Mouse (Mus musculus): Measurements from ENCODE around the gene Afg3l1.
"Not testable (repeated sequence)": the region's sequence is repeated elsewhere in the genome, so short reads cannot be mapped to it uniquely, and the experiment has no call there.

The Afg3l1 gene

DNA sequence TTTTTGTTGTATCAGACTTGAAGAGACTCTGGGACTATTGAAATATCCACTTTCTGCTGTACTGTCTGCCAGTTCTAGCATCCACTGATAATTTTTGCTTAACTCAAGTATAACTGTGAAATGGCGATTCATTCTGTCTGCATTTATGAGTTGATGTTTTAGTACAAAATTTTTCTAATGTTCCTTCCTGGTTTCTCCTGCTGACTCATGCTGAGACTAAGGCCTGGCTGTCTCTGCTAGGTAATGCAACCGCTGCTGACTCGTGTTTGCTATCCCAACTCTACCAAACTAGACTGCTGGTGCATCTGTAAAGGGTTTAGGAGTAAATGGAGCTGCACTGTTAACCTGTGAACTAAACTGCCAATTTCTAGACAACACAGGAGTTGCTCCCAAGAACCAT, 10.2 kb upstream of the Afg3l1 start:
- no peak for DNase-seq (ENCODE audit: low spot score in 2 of 2)

DNA sequence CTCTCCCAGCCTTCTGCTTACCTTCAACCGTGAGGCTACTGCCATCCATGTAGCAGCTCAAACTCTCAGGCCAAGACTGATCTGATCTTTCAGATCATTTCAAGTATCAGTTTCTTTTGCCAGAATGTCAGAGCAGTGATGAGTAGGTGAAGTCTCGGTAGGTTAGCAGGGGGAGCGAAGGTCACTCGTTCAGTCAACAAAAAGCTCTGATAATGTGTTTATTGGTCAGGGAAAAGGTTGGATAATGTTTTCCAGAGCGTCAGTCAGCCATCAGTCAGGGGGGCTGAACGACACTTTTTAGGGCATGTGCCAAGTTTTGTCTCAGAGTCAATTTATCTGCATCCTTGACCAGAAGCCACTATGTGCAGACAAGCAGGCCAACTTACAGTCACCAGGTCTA, 4.7 kb upstream of the Afg3l1 start:
- not testable (repeated sequence) for DNase-seq (ENCODE audit: low spot score in 2 of 2)

DNA sequence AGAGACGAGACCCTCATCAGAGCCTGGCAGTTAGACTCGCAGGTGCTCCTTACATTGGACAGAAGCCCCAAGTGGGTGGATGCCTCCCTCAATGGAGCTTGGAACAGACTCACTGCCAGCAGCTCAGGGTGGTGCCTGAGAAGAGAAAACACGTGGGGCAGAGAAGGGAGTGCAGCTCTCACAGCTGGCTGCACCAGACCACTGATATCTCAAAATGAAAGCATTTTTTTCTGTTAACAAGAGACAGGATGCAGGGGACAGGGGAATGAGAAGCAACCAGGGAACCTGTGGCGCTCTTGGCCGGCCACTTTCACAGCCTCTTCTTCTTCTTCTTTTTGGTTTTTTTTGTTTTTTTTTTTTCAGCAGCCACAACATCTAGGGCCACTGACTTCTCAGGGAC, 3.2 kb upstream of the Afg3l1 start:
- not testable (repeated sequence) for DNase-seq (ENCODE audit: low spot score in 2 of 2)

DNA sequence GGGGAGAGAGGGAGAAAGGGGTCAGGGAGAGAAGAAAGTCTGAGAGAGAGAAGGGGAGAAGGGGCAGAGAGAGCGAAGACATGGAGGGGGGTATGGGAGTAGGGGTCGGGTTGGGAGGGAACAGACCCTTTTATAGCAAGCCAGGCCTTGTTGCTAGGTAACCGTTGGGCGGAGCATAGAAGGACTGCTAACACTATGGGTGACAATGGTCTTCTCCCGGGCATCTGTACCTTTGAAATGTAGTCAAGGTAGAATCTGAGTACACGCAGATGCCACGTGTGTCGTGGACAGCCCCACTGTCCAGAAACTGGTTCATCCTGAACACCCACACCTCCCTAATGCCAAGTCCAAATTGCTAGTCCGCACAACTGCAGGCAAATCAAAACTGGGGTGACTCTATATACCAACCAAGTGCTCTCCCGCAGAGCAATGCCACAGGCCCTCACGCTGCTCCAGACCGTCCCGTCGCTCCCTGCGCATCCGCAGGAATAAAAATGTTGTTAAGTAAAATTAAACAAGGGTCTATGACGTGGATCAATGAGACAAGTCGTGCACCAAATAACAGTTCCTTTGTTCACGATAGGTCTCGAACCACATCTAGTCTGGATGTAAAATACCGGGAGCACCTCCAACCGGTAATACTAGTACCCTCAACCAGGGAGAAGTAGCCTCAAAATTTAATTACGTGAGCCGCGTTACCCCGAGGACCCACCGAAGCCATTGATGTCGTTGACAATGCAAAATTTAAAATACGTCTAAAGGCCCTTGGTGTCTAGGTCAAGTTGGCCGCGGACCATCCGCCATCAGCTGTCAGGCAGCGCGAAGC, 579 bp upstream of the Afg3l1 start:
- DNase-seq (ENCODE audit: low spot score in 2 of 2): peak; percentile 20 to 31

DNA sequence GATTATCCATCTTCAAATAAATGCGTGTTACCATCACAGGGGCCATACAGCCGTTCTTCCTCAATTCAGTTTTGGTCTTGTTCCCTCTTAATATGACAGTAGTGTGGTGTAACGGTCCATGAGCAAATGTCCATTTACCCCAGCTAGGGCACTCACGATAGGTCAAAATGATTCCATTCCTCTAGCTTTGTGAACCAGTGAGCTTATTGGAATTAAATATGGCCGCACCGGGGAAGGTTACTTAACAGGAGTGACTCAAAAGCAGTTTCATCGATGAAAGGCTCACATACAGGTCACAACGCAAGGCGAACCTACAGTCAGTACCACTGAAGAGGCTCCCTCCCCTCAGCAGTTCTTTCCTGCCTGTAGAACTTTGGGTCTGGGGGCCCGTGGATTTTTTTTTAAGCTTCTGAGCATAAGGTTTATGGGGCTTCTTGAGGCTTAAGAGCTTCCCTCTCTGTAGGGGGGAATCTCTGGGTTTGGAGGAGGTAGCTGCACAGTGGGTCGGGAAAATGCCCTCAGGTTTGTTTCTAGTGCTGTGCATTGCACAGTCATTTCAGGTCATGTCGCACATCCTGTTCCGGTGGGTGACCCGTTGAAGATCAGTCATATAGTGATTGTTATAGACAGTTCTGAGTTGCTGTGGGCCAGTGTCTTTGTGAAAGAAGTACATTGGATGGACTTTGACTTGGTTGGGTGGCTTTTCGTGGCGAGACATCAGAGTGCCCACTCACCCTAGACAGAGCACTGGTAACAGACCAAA, 934 bp downstream of the Afg3l1 start:
- DNase-seq (ENCODE audit: low spot score in 2 of 2): peak in 1 of 2 experiments; percentile 27

DNA sequence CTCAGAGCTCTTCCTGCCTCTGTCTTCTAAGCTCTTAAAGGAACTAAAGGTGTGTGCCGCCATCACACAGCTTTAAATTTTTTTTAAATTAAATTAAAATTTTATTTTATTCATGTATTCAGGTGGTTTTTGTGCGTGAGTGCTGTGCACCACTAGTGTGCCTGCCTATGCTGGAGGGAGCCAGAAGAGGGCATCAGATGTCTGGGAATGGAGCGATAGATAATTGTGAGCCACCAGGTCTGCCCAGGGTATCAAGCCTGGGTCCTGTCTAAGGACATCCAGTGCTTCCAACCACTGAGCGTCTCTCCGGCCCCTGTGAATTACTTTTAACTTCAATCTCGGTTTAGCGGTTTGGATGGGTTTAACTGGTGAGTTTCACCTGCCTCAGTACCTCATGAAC, 4.9 kb downstream of the Afg3l1 start:
- no peak for DNase-seq (ENCODE audit: low spot score in 2 of 2)

DNA sequence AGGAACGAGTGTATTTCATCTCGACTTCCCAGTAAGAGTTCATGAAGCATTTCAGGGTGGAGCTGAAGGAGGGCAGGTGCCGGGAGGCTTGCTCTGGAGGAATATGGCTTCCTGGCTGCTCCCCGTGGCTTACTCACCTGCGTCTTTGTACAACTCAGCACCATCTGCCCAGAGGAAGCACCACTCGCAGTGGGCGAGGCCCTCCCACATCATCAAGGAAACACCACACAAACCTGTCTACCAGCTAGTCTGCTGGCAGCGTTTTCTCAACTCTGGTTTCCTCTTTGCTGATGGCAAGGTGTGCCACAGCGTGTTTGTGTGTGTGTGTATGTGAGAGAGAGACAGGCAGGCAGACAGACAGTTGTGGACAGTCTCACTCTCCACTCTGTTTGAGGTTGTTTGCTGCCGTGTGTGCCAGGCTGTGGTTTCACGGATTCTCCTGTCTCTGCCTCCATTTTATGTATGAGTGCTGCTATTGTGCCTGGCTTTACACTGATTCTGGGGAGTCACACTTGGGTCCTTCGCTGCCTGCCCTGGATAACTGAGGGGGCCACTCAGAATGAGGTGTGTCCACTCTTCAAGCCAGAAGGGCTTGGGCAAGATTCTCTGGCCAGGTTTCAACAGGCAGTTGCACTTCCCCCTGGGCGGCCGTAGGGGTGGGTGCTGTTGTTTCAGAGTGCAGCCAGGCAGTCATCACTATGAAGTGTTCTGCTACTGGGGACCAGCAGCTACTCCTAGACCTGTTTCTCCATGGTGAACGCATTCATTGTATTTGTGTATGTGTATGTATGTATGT, 13.8 kb downstream of the Afg3l1 start:
- DNase-seq (ENCODE audit: low spot score in 2 of 2): no peak

DNA sequence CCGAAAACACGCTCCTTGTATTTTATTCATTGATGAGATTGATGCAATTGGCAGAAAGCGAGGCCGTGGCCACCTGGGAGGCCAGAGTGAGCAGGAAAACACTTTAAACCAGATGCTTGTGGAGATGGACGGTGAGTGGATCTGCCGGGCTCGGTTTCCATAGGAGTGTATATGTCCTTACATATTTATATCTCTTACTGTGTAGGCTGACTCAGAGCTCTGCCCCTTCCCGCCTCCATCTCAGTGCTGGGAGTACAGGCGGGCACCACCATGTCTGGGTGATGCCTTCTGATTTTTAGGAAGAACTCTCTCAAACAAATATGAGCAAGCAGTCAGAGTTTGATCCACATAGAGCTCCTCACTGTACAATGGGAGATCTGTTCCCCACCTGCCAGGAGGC, 15.2 kb downstream of the Afg3l1 start:
- DNase-seq (ENCODE audit: low spot score in 2 of 2): no peak

DNA sequence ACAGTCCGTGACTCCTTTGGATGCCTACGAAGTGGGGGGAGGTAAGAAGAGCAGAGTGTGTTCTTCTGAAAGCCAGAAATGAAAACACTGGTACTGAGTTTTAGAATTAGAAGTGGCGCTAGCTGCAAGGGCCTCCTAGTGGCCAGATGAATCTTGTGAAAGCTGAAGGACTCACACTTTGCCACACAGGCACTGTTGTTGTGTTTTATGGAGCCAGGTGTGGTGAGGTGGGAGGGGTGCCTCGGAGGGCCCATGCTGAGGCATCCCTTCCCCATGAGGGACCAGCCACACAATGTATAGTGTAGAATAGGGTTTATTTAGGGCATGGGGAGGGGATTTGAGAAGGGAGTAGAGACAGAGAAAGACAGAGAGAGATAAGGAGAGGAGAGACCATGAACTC, 20.0 kb downstream of the Afg3l1 start:
- no peak for DNase-seq (ENCODE audit: low spot score in 2 of 2)

DNA sequence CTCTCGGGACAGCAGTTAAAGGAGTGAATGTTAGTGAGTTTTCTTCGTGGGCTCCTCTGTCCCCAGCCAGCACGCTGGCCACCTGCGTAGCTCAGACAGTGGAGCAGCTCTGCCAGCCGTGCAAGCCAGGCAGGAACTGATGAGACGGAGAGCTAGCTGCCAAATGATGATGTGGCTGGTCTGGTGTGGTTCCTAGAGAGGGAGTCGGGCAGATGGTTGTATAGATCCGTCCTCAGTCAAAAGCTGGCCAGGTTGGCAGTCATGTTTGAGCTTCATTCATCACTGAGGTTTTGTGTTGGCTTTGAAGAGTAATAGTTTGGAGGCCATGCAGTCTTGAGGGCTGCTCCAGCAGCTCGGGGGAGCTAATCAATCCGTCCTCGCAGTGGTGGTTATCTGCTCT, 21.3 kb downstream of the Afg3l1 start:
- DNase-seq (ENCODE audit: low spot score in 2 of 2): no peak

DNA sequence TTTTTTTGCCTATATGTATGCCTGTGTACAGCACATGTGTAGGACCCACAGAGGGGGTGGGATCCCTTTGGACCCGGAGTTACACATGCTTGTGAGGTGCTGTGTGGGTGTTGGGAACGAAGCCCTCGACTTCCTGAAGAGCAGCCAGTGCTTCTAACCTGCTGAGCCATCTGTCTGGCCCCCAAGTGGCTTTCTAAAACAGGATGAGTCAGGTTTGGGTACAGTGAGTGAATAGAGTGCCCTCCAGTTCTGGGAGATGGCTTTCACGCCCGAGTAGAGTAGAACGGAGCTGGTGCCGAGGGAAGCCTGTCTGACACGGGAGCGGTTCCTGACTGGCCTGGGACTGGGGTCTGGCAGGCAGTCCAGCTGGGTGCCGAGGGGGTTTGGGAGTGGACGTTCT, 21.9 kb downstream of the Afg3l1 start:
- DNase-seq (ENCODE audit: low spot score in 2 of 2): no peak

DNA sequence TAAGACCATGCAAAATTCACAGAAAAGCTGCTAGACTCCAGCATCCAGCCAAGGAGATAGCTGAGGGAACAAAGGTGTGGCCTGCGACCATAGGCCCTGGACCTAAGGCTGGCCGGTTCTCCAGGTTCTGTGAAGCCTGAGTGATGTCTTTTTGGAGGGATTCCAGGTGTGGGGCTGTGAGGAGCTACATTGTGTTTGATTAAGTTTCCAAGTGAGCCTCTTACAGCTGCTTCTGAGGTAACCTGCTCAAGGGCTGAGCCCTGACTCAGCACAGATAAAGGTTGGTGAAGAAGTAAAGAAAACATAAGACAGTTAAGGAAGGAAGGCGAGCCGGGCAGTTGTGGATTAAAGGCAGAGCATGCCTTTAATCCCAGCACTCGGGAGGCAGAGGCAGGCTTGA, 24.5 kb downstream of the Afg3l1 start:
- no peak for DNase-seq (ENCODE audit: low spot score in 2 of 2)

DNA sequence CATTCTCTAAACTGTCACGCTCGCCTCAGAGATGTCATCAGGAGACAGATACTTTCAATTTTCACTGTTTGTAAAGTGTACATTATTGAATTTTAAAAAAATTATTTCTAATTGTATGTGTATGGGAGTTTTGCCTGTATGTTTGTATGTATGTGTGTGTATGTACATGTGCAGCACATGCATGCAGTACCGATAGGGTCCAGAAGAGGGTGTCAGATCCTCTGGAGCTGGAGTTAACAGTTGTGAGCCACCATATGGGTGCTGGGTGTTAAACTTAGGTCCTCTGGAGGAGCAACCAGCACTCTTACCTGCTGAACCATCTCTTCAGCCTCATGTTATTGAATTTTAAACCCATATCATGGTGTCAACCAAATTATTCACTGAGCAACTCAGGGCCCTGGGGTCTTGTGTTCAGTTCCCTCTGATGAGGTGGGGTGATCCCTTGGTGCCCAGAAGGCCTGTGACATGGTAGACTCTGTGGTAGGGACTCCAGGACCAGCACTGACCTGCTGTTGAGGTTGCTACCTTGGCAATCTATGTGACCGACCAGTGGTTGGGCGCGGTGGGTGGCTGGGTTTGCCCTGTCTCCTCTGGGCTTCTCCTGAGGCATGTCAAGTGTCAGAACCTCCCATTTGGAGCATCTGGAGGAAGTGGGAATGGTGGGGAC, 26.2 kb downstream of the Afg3l1 start:
- DNase-seq (ENCODE audit: low spot score in 2 of 2): peak in 1 of 2 experiments; percentile 38

DNA sequence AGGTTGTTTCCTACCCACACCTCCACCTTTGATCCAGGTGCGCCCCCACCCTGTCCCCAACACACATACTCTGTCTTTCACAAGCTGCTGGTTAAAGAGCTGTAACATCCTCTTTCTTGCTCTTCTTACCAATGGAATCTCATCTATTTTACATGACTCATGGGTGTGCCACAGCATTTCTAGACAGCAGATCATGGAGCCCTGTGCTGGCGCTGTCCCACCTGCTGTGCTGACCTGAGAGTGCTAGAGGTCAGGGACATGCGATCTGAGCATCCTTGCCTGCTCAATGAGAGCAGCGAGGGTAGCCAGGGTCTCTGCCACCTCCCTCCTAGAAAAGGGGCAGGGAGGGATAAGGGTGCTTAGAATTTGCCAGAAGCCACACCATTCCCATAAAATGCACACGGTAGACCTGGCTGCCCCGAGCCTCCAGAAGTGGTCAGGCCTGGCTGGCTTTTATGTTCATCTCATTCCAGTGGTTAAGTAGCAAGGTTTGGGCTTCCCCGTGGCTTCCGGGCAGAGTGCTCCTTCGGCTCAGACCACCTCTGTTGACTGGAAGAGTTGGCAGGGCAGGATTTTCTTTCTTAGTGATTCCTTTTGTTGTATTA, 27.0 kb downstream of the Afg3l1 start:
- no peak for DNase-seq (ENCODE audit: low spot score in 2 of 2)

DNA sequence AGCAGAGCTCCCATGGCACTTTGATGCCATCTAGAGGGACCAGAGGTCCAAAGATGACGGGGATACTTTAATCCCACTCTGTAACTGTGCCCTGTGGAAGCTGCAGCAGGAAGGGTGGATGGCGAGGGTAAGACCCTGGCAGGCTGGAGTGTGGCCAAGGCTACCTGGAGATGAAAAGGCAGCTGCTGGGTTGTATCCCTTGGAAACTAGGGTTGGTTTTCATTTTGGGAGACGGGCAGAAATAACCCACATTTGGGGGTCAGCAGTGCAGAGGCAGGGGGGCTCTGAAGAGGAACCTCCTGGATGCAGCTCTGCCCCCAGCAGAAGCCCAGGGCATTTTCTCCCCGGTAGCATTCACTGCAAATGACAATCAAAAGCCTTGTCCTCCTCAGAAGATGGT, 27.6 kb downstream of the Afg3l1 start:
- DNase-seq (ENCODE audit: low spot score in 2 of 2): no peak

DNA sequence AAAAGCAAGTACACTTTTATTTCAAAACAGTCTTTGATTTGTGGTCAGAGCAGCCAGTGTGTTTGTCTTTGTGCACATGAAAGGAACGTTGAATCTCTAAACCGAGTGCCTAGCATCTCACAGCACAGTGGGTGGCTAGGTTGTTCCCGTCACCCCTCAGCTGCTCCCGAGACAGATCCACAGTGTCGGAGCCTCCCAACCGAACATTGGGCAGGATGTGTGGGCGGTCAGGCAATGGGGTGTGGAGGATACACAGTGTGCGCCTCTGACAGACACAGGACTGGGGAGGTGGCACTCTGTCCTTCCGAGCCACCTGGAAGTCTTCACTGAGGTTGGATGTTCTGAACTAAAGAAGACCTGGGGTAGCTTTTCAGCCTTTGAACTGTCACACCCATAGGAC, 28.0 kb downstream of the Afg3l1 start:
- no peak for DNase-seq (ENCODE audit: low spot score in 2 of 2)

DNA sequence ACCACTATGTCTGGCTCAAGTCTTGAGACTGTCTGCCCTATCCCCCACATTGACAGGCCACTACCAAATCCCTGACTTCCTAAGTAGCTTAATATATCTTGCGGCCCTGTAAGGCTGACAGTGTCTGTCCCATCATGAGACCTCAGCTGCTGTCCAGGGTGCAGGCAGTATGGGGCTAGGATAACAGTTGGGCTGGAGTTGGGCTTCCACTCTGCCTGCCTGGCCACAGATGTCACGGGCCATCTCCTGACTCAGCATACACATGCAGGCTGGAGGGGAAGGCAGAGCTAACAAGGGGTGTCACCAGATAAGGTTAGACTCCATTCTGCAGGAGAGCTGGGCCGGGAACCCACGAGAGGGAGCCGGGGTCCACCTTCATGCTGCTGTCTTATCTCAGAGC, 29.4 kb downstream of the Afg3l1 start:
- no peak for DNase-seq (ENCODE audit: low spot score in 2 of 2)

DNA sequence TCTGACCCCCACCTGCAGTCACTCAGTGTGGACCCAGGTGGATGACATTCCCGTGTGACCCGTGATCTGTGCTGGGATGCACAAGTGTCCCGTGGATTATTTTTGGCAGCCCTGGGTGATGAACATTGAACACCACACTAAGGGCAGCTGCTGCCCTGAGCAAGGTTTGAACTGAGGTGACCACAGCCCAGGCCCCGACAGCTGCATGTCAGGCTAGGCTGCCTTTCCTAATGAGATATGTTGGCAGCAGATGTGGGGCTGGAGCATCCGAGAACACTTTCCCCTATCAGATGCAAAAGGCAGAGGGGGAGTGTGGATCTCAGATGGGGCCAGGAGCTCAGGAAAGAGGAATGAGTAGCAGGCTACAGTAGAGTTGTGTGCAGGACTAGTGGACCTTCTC, 33.1 kb downstream of the Afg3l1 start:
- DNase-seq (ENCODE audit: low spot score in 2 of 2): no peak

DNA sequence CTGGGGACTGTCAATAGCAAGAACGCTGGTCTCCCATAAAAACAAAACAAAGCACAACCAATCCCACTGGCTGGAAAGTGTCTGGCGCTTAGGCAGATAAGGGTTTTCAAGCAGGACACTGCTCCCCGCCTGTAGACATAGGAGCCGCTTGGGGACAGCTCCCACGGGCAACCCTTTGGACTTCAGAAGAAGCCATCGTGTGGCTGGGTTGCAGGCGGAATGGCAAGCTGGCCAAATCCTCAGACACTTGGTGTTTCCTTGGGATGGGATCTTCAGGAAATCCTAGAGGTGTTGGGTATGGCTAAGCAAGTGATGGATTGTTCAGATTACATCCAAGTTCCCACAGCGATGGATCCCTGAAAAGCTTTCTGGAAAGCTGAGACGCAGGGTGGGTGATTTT, 36.4 kb downstream of the Afg3l1 start:
- DNase-seq (ENCODE audit: low spot score in 2 of 2): no peak

DNA sequence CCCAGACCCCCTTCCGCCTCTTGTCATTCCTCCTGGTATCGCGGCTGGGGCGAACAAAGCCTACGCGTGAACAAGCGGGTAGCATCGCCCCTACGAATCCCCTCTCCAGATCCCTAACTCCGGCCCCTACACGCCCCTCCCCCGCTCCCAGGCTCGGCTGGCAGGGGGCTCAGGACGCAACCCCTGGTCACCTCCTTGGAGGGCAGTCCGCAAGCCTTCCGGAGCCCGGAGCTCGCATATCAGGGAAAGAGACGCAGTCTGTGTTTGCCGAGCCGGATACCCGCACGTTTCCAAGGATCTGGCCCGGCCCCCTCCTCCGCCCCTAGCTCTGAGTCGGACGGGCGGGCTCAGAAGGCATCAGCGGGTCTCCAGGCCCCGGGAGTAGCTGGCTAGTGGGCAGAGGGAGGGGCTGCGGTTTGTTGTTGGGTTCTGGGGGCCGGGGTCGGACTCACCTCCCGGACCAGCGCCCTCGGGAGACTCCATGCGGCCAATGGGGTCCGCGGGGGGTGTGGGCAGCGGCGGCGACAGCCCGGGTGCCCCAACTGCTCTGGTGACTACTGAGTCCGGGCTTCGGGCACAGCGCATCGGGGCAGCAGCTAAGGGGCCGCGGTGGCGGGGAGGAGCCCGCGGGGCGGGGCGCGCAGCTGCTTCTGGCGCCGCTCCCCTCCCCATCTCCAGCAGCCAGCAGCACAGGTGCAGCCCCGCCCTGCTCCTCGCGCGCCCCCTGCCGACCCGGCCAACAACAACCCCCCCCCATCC, 37.3 kb downstream of the Afg3l1 start, which contains the start of gene Dbndd1:
TSS of gene Dbndd1 (minus strand) at position 683 of the 759 bp plus-strand sequence.
- DNase-seq (ENCODE audit: low spot score in 2 of 2): peak; percentile 12 to 61

DNA sequence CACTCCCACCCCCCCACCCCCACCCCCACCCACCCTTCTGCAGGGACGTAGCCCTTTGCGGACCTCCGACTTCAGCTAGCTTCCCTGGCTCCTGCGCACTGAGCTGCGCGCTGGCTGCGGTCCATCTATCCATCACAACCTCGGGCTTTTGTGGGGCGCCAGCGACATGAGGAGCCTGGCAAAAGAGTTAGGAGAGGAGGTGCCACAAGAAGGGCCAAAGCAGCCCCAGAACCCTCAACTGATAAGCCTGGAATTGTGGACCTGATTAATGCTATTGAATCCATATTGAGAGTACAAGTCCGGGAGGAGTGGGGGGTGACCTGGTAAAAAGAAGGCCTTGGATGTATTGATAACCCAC, 37.8 kb downstream of the Afg3l1 start:
- no peak for DNase-seq (ENCODE audit: low spot score in 2 of 2)
